Mouse (Mus musculus): ENCODE measurements around the gene Rbp1. TPM values are rescaled to one million over a fixed set of nuclear protein-coding genes. Genes with fewer than 3 reads are reported as not detected.

The Rbp1 gene
- total and polyA plus RNA-seq, 3 experiments, result 0.08 to 0.21 TPM; not detected in 1

DNA sequence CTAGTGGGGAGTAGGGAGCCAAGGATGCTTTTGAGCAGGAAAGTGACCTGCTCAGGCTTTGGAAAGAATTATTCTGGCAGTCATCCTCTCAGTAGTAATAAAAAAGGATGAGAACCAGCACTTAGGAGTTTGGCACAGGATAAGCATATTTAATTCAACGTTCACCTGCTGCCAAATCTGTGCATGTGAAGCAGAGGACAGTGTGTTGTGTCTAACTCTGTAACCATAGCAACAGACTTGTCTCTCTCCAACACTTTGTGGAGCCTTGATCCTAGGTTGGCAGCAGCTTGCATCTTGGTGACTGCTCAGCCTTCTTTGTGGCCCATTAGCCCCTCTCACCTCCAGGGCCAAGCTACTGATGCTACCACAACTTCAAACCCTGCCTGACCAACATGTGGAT, 28.2 kb downstream of the Rbp1 start (continued):
- TF ChIP-seq ELF1 (IDR thresholded peaks at IDR 0.05; ENCODE audit: low read depth, low read length), result no peak
- TF ChIP-seq GATA1 (IDR thresholded peaks at IDR 0.05; ENCODE audit: low read depth, low read length), result no peak
- no peak for TF ChIP-seq UBTF (IDR thresholded peaks at IDR 0.05; ENCODE audit: borderline replicate concordance, insufficient read depth, low read depth, low read length)

DNA sequence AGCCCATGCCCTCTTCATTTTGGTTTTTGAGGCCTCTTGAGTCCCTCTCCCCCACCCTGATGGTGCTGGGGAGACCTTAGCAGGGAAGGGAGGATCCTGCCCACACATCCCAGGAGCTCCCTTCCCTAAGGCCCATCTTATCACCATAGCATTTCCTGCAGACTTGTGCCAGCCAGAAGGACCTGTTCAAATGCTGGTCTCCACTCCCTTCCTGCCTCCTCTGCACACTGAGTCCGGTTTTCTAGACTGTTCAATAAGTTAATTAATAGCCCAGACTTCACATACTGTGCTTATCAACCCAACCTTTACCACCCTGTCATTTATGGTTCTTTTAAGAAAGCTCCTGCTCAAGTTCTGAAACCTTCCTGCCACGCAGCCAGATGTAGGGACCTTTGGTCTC, 43.9 kb downstream of the Rbp1 start:
- H3K79me2 ChIP-seq (ENCODE audit: control insufficient read depth, insufficient read depth, low read length, poor library complexity), result no peaks in the 10 kb centered on the region
- H3K4me1 ChIP-seq (ENCODE audit: control insufficient read depth in 1 of 2, insufficient read depth in 2 of 2, low read length in 2 of 2), result no peaks in the 10 kb centered on the region
- H3K4me3 ChIP-seq (ENCODE audit: control insufficient read depth in 1 of 2, insufficient read depth in 1 of 2, low read depth in 2 of 2, low read length in 2 of 2), result no peak overlapping the region
- no peak overlapping the region for H3K9ac ChIP-seq (ENCODE audit: control insufficient read depth, low read depth, low read length, poor library complexity, severe bottlenecking)
- DNase-seq (ENCODE audit: low read depth, low spot score), result no peak
- no peaks in the 10 kb centered on the region for H3K9me3 ChIP-seq (replicated peaks; ENCODE audit: insufficient read depth, low read length)
- H3K27ac ChIP-seq (ENCODE audit: control insufficient read depth, low read depth, low read length), result no peak overlapping the region
- no peak for TF ChIP-seq GATA1 (IDR thresholded peaks at IDR 0.05; ENCODE audit: low read depth, low read length)
- TF ChIP-seq USF2 (IDR thresholded peaks at IDR 0.05; ENCODE audit: borderline replicate concordance in 1 of 2, insufficient read depth in 1 of 2, low read depth in 1 of 2, low read length in 2 of 2), result no peak
- H3K27me3 ChIP-seq (ENCODE audit: control insufficient read depth in 1 of 2, insufficient read depth in 2 of 2, low read length in 2 of 2), result no peaks in the 10 kb centered on the region; a peak in 1 of 4 replicates
- H3K36me3 ChIP-seq (ENCODE audit: control insufficient read depth in 1 of 2, insufficient read depth in 2 of 2, low read length in 2 of 2), result no peaks in the 10 kb centered on the region

DNA sequence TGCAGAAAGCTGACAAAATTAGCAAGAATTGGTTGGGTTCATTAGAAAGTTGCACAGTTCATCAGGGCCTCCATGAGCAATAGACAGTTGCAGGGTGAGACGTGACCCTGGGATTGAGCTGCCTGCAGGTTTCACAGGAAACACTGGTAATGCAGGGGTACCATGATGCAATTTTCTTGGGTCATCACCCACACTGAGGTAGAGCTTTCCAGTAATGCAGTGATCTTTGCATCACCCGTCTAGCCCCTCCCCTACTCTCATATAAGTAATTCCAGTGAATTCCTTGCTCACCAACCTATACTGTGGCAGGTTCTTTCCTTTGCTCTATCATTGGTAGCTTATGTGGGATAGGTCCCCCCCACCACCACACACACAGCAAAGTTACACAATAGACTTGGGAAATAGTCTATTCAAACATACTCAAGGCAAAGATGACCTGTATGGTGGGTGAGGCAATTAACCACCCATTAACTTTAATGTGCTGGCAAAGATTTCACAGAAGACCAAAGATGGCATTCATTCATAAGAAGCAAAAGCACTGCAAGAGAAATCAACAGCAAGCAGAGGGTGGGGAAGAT, 57.5 kb downstream of the Rbp1 start:
- Histone ChIP-seq H3K36me3 (ENCODE audit: control insufficient read depth in 1 of 2, insufficient read depth in 2 of 2, low read length in 2 of 2) (no peaks in the 10 kb centered on the region), H3K27ac (ENCODE audit: control insufficient read depth, low read depth, low read length) (no peak overlapping the region), H3K9me3 (replicated peaks; ENCODE audit: insufficient read depth, low read length) (no peaks in the 10 kb centered on the region), H3K79me2 (ENCODE audit: control insufficient read depth, insufficient read depth, low read length, poor library complexity) (no peaks in the 10 kb centered on the region), H3K4me3 (ENCODE audit: control insufficient read depth in 1 of 2, insufficient read depth in 1 of 2, low read depth in 2 of 2, low read length in 2 of 2) (no peak overlapping the region), H3K27me3 (ENCODE audit: control insufficient read depth in 1 of 2, insufficient read depth in 2 of 2, low read length in 2 of 2) (no peaks in the 10 kb centered on the region; a peak in 1 of 4 replicates), H3K9ac (ENCODE audit: control insufficient read depth, low read depth, low read length, poor library complexity, severe bottlenecking) (no peak overlapping the region), H3K4me1 (ENCODE audit: control insufficient read depth in 1 of 2, insufficient read depth in 2 of 2, low read length in 2 of 2) (no peaks in the 10 kb centered on the region)
- TF ChIP-seq NRF1 (IDR thresholded peaks at IDR 0.05; ENCODE audit: insufficient read depth, low read depth, low read length, poor library complexity, severe bottlenecking) (no peak), JUND (IDR thresholded peaks at IDR 0.05; ENCODE audit: low read depth, low read length) (no peak)
- DNase-seq (ENCODE audit: low read depth, low spot score), result no peak

DNA sequence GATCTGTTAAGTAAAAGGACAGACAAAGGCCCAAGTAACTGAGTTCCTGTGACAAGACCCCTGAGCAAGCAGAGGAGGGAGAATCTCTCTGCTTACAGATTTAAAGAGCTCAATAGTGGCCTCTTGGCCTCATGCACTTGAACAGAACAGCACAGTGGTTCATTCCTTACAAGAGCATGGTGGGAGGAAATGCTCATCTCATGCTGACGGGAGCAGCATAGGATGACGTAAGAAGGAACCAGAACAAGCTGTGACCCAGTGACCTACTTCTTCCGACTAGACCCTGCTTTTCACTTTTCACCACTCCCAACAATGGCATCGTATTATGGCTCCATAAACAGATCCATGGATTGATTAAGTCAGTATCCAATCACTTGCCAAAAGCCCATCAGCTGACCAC, 59.5 kb downstream of the Rbp1 start:
- no peak overlapping the region for H3K27ac ChIP-seq (ENCODE audit: control insufficient read depth, low read depth, low read length)
- no peaks in the 10 kb centered on the region for H3K9me3 ChIP-seq (replicated peaks; ENCODE audit: insufficient read depth, low read length)
- no peaks in the 10 kb centered on the region for H3K4me1 ChIP-seq (ENCODE audit: control insufficient read depth in 1 of 2, insufficient read depth in 2 of 2, low read length in 2 of 2)
- DNase-seq (ENCODE audit: low read depth, low spot score), result no peak
- H3K4me3 ChIP-seq (ENCODE audit: control insufficient read depth in 1 of 2, insufficient read depth in 1 of 2, low read depth in 2 of 2, low read length in 2 of 2), result no peak overlapping the region
- no peaks in the 10 kb centered on the region; a peak in 1 of 4 replicates for H3K27me3 ChIP-seq (ENCODE audit: control insufficient read depth in 1 of 2, insufficient read depth in 2 of 2, low read length in 2 of 2)
- no peak overlapping the region for H3K9ac ChIP-seq (ENCODE audit: control insufficient read depth, low read depth, low read length, poor library complexity, severe bottlenecking)
- H3K79me2 ChIP-seq (ENCODE audit: control insufficient read depth, insufficient read depth, low read length, poor library complexity), result no peaks in the 10 kb centered on the region
- TF ChIP-seq TAL1 (IDR thresholded peaks at IDR 0.05; ENCODE audit: low read length), result no peak
- TF ChIP-seq RCOR1 (IDR thresholded peaks at IDR 0.05; ENCODE audit: low read depth, low read length), result no peak
- no peak for TF ChIP-seq KAT2A (conservative IDR thresholded peaks at IDR 0.05; ENCODE audit: low read depth, low read length)
- TF ChIP-seq ZNF384 (IDR thresholded peaks at IDR 0.05; ENCODE audit: low read depth, low read length), result no peak
- no peak for TF ChIP-seq ZMIZ1 (IDR thresholded peaks at IDR 0.05; ENCODE audit: low read depth, low read length)
- TF ChIP-seq ETS1 (IDR thresholded peaks at IDR 0.05; ENCODE audit: low read depth, low read length), result no peak
- no peak for TF ChIP-seq EP300 (IDR thresholded peaks at IDR 0.05; ENCODE audit: low read depth in 1 of 2, low read length in 2 of 2)
- no peak for TF ChIP-seq GABPA (IDR thresholded peaks at IDR 0.05; ENCODE audit: low read depth, low read length)
- no peak for TF ChIP-seq POLR2AphosphoS5 (IDR thresholded peaks at IDR 0.05; ENCODE audit: borderline replicate concordance, low read depth, low read length)
- TF ChIP-seq GATA1 (IDR thresholded peaks at IDR 0.05; ENCODE audit: low read depth, low read length), result no peak
- TF ChIP-seq ZC3H11A (IDR thresholded peaks at IDR 0.05; ENCODE audit: low read depth, low read length), result no peak
- TF ChIP-seq ZKSCAN1 (IDR thresholded peaks at IDR 0.05; ENCODE audit: low read depth, low read length), result no peak
- TF ChIP-seq UBTF (IDR thresholded peaks at IDR 0.05; ENCODE audit: borderline replicate concordance, insufficient read depth, low read depth, low read length), result no peak
- no peak for TF ChIP-seq MXI1 (IDR thresholded peaks at IDR 0.05; ENCODE audit: low read depth, low read length)
- no peak for TF ChIP-seq CHD1 (IDR thresholded peaks at IDR 0.05; ENCODE audit: low read depth, low read length)
- H3K36me3 ChIP-seq (ENCODE audit: control insufficient read depth in 1 of 2, insufficient read depth in 2 of 2, low read length in 2 of 2), result no peaks in the 10 kb centered on the region

Measured in MEL (cell line).